Mouse (Mus musculus): ENCODE data around the gene Ndufc2. TPM values are rescaled to one million over a fixed set of nuclear protein-coding genes. Genes with fewer than 3 reads are reported as not detected.
"Not testable (repeated sequence)": the region's sequence is repeated elsewhere in the genome, so short reads cannot be mapped to it uniquely, and the experiment has no call there.

Ndufc2 gene
- polyA plus RNA-seq, 1 experiment: 209 TPM

DNA sequence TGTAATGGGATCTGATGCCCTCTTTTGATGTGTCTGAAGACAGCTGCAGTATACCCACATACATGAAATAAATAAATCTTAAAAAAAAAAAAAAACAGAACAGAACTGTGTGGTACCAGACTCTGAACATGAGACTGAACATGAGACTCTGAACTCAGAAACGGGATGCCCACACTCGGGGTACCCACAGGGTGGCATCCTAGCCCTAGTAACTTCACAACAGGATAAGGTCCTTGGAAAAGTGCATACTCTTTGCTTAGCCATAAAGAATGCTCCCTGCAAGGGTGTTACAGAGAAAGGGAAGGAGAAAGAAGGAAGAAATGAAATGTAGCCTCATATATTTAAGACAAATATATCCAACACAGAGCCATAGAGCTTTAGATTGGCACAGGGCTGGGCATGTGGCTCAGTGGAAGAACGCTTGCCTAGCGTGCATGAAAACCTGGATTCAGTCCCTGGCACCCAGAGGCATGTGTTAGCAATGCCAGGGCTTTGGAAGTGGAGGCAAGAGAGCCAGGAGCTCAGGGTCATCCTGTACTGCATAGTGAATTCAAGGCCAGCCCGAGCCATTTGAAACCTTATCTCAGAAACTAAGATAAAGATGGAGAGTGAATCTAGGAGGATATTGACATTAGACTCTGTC lies 28.1 kb downstream of the Ndufc2 start:
- H3K36me3 ChIP-seq (ENCODE audit: control insufficient read depth, insufficient read depth): no peaks in the 10 kb centered on the region
- no peaks in the 10 kb centered on the region for H3K79me2 ChIP-seq (ENCODE audit: control insufficient read depth, insufficient read depth)
- H3K27me3 ChIP-seq (ENCODE audit: control insufficient read depth, insufficient read depth, insufficient read length): no peaks in the 10 kb centered on the region
- TF ChIP-seq USF1 (IDR thresholded peaks at IDR 0.05; ENCODE audit: low read depth) (no peak), FOSL1 (IDR thresholded peaks at IDR 0.05; ENCODE audit: insufficient read depth, low read length, poor library complexity, severe bottlenecking) (no peak), MAX (IDR thresholded peaks at IDR 0.05) (no peak)
- H3K79me3 ChIP-seq (ENCODE audit: low read depth): no peaks in the 10 kb centered on the region
- no peak overlapping the region for H3ac ChIP-seq (ENCODE audit: control insufficient read depth, insufficient read length, low read depth)
- H3K4me3 ChIP-seq (ENCODE audit: insufficient read depth, poor library complexity, severe bottlenecking): no peak overlapping the region

DNA sequence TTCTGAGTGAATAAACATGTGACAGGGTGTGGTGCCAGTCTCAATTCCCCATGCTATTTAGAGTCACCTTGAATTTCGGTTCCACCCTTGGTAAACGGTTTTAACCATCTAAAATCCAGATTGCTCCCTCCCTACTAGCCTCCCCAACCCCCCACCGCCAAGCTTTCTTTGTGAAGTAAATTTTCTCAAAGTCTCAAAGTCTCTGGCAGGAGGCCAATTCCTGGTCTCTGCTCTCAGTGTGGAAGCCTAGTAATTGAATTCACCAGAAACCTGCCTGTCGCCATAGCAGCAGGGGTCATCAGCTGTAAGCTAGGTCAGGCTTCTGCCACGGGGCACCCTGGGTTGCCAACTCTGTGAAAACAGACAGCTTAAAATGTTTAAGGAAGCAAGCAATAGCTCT lies 29.9 kb downstream of the Ndufc2 start:
- H3K79me2 ChIP-seq (ENCODE audit: control insufficient read depth, insufficient read depth): no peaks in the 10 kb centered on the region
- no peaks in the 10 kb centered on the region for H3K79me3 ChIP-seq (ENCODE audit: low read depth)
- TF ChIP-seq MYOD1 (IDR thresholded peaks at IDR 0.05; ENCODE audit: control insufficient read depth, insufficient read length, low read depth): no peak
- no peaks in the 10 kb centered on the region for H3K27me3 ChIP-seq (ENCODE audit: control insufficient read depth, insufficient read depth, insufficient read length)
- no peak overlapping the region for H3ac ChIP-seq (ENCODE audit: control insufficient read depth, insufficient read length, low read depth)
- H3K4me3 ChIP-seq (ENCODE audit: insufficient read depth, poor library complexity, severe bottlenecking): no peak overlapping the region
- H3K36me3 ChIP-seq (ENCODE audit: control insufficient read depth, insufficient read depth): no peaks in the 10 kb centered on the region

DNA sequence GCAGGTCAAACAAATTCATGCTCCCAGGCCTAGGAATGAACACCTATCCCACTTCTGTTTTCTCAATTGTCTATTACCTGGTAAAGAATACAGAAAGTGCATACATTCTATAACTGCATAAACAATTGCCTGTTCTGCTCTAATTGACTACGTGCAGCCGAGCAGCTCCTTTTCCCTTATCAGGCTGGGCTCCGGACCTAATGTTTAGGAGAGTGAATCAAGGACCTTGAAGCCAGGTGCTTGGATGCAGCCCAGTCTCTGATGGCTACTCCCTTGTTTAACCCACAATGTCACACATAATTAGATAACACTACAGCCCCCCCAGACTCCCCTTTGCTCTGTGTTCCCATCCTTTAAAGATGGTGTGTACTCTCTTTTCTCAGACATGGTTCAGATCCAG lies 33.7 kb downstream of the Ndufc2 start:
- not testable (repeated sequence) for H3K79me3 ChIP-seq (ENCODE audit: low read depth); H3K36me3 ChIP-seq (ENCODE audit: control insufficient read depth, insufficient read depth); H3K79me2 ChIP-seq (ENCODE audit: control insufficient read depth, insufficient read depth); H3K4me3 ChIP-seq (ENCODE audit: insufficient read depth, poor library complexity, severe bottlenecking); H3K27me3 ChIP-seq (ENCODE audit: control insufficient read depth, insufficient read depth, insufficient read length); H3ac ChIP-seq (ENCODE audit: control insufficient read depth, insufficient read length, low read depth)

DNA sequence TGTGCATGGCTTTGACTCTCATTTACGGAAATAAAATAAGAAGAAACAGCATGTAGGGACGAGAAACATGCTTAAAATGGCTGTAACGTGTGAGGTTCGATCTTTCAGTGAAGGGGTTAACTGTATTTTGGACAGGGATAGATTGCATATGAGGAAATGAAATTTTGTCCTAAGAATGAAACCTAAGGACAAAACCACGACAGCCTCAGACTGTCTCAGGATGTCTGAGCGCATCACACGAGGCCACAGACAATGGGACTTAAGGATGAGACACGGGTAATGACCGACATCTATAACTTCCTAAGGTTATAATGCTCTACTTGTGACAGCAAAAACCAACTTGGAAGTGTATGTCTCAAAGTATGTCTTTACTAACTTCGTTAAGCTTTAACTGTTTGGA lies 34.7 kb downstream of the Ndufc2 start:
- TF ChIP-seq MYOD1 (IDR thresholded peaks at IDR 0.05; ENCODE audit: control insufficient read depth, insufficient read length, low read depth) (no peak), USF1 (IDR thresholded peaks at IDR 0.05; ENCODE audit: low read depth) (no peak), CTCF (IDR thresholded peaks at IDR 0.05; ENCODE audit: control insufficient read depth, insufficient read depth, insufficient read length) (no peak), MYOG (IDR thresholded peaks at IDR 0.05; ENCODE audit: control insufficient read depth, extremely low read depth, insufficient read length) (no peak), CEBPB (IDR thresholded peaks at IDR 0.05; ENCODE audit: low read depth) (no peak), FOSL1 (IDR thresholded peaks at IDR 0.05; ENCODE audit: insufficient read depth, low read length, poor library complexity, severe bottlenecking) (no peak), MAX (IDR thresholded peaks at IDR 0.05) (no peak)
- no peaks in the 10 kb centered on the region for H3K36me3 ChIP-seq (ENCODE audit: control insufficient read depth, insufficient read depth)
- H3K79me2 ChIP-seq (ENCODE audit: control insufficient read depth, insufficient read depth): no peaks in the 10 kb centered on the region
- no peaks in the 10 kb centered on the region for H3K27me3 ChIP-seq (ENCODE audit: control insufficient read depth, insufficient read depth, insufficient read length)
- H3K4me3 ChIP-seq (ENCODE audit: insufficient read depth, poor library complexity, severe bottlenecking): no peak overlapping the region
- no peaks in the 10 kb centered on the region for H3K79me3 ChIP-seq (ENCODE audit: low read depth)
- H3ac ChIP-seq (ENCODE audit: control insufficient read depth, insufficient read length, low read depth): no peak overlapping the region

DNA sequence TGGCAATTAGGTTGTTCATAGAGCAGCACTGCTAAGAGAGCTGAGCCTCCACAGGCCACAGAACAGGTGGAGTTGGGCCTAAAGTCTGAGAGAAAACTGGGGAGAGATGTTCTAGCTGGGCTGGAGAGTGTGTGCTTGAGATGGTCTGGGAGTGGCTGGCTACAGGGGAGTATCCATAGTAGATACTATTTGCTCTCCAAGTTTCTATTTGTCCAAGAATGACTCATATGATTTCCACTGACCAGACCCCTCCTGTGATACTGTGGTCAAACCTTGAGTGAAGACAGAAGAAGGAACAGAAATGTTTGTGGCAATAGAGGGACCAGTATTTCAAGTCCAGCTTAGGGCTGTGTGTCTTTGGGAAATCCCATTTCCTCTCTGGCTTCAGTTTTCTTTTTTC lies 39.2 kb downstream of the Ndufc2 start:
- no peak overlapping the region for H3ac ChIP-seq (ENCODE audit: control insufficient read depth, insufficient read length, low read depth)

DNA sequence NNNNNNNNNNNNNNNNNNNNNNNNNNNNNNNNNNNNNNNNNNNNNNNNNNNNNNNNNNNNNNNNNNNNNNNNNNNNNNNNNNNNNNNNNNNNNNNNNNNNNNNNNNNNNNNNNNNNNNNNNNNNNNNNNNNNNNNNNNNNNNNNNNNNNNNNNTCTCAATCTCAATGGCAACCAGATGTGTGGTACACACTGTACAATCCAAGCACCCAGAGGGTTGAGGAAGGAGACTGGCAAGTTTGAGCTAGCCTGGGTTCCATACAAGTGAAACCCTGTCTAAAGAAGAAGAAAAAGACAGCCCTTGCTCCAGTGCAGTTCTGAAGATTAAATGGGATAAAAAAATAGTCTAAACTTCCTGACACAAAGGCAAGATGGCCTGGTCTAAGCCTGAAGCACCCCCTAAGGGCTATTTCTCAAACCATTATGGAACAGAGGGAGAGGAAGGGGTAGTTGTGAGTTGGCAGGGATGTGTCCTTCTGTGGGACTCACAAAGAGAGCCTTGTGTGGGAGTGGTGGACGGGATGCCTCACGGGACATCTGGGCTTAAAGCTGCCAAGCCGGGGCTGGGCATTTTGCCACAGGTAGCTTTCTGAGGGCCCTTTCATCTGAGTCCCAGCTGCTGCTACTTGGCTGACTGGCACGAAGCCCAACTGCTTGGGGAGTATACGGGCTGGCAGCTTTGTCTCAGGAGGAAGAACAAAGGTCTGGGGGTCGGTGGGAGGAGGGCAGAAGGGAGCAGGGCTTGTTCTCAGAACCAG lies 46.5 kb downstream of the Ndufc2 start:
- Histone ChIP-seq H3K27me3 (ENCODE audit: control insufficient read depth, insufficient read depth, insufficient read length) (no peaks in the 10 kb centered on the region), H3K79me2 (ENCODE audit: control insufficient read depth, insufficient read depth) (no peaks in the 10 kb centered on the region), H3ac (ENCODE audit: control insufficient read depth, insufficient read length, low read depth) (no peak overlapping the region), H3K4me3 (ENCODE audit: insufficient read depth, poor library complexity, severe bottlenecking) (no peak overlapping the region), H3K36me3 (ENCODE audit: control insufficient read depth, insufficient read depth) (no peaks in the 10 kb centered on the region), H3K79me3 (ENCODE audit: low read depth) (no peaks in the 10 kb centered on the region)
- TF ChIP-seq USF1 (IDR thresholded peaks at IDR 0.05; ENCODE audit: low read depth) (no peak), MAX (IDR thresholded peaks at IDR 0.05) (no peak), CEBPB (IDR thresholded peaks at IDR 0.05; ENCODE audit: low read depth) (no peak), CTCF (IDR thresholded peaks at IDR 0.05; ENCODE audit: control insufficient read depth, insufficient read depth, insufficient read length) (no peak), FOSL1 (IDR thresholded peaks at IDR 0.05; ENCODE audit: insufficient read depth, low read length, poor library complexity, severe bottlenecking) (no peak), MYOD1 (IDR thresholded peaks at IDR 0.05; ENCODE audit: control insufficient read depth, insufficient read length, low read depth) (no peak), MYOG (IDR thresholded peaks at IDR 0.05; ENCODE audit: control insufficient read depth, extremely low read depth, insufficient read length) (no peak)

More for the DNA sequence above, 39.2 kb downstream of the Ndufc2 start:
- H3K4me3 ChIP-seq (ENCODE audit: insufficient read depth, poor library complexity, severe bottlenecking): no peak overlapping the region
- TF ChIP-seq MYOD1 (IDR thresholded peaks at IDR 0.05; ENCODE audit: control insufficient read depth, insufficient read length, low read depth) (no peak), USF1 (IDR thresholded peaks at IDR 0.05; ENCODE audit: low read depth) (no peak), MAX (IDR thresholded peaks at IDR 0.05) (no peak), CEBPB (IDR thresholded peaks at IDR 0.05; ENCODE audit: low read depth) (no peak), FOSL1 (IDR thresholded peaks at IDR 0.05; ENCODE audit: insufficient read depth, low read length, poor library complexity, severe bottlenecking) (no peak), CTCF (IDR thresholded peaks at IDR 0.05; ENCODE audit: control insufficient read depth, insufficient read depth, insufficient read length) (no peak), MYOG (IDR thresholded peaks at IDR 0.05; ENCODE audit: control insufficient read depth, extremely low read depth, insufficient read length) (no peak)
- H3K79me3 ChIP-seq (ENCODE audit: low read depth): no peaks in the 10 kb centered on the region
- H3K27me3 ChIP-seq (ENCODE audit: control insufficient read depth, insufficient read depth, insufficient read length): no peaks in the 10 kb centered on the region
- no peaks in the 10 kb centered on the region for H3K36me3 ChIP-seq (ENCODE audit: control insufficient read depth, insufficient read depth)
- H3K79me2 ChIP-seq (ENCODE audit: control insufficient read depth, insufficient read depth): no peaks in the 10 kb centered on the region

All from C2C12 (cell line).